Mouse (Mus musculus): Measurements from ENCODE around the gene F930015N05Rik. TPM values are rescaled to one million over a fixed set of nuclear protein-coding genes. Genes with fewer than 3 reads are reported as not detected.

Gene F930015N05Rik
- polyA plus RNA-seq, 1 experiment from 2014 or later, result 1.8 TPM

DNA sequence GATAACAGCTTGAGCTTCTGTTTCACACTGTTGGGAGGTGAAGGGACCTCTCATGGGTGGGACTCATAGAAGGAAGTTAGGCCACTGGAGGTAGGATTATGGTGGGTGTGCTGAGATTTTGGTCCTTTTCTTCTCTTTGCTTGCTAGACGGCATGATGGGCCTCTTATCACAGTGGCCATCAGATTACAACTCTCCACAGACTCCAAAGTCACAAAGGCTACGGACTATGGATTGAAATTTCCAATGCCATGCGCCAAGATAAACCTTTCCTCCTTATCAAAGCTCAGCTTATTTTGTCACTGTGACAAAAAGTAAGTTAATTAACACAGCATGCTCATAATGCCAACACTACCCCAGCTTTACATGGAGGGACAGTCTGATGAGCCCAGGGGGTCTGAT, 38.8 kb downstream of the F930015N05Rik start:
- no peak overlapping the region for H3K4me3 ChIP-seq (ENCODE audit: low read depth, low read length)
- H3K4me1 ChIP-seq (ENCODE audit: control insufficient read depth, insufficient read depth, low read length), result peaks cover 6% of the 10 kb centered on the region
- no peak for ATAC-seq (ENCODE audit: insufficient read depth, low FRiP score, low TSS enrichment)
- no peaks in the 10 kb centered on the region for H3K9me3 ChIP-seq (ENCODE audit: control insufficient read depth, low read length)
- DNase-seq (ENCODE audit: low spot score), result no peak
- H3K36me3 ChIP-seq (ENCODE audit: control insufficient read depth, insufficient read depth, low read length), result no peaks in the 10 kb centered on the region
- 89% methylated on average over 3 of the region's 3 CpGs for WGBS
- H3K27me3 ChIP-seq (ENCODE audit: control insufficient read depth, insufficient read depth, low read length), result no peaks in the 10 kb centered on the region
- H3K9ac ChIP-seq (ENCODE audit: low read length), result no peak overlapping the region
- H3K4me2 ChIP-seq (ENCODE audit: low read depth), result no peak overlapping the region
- no peak overlapping the region for H3K27ac ChIP-seq (ENCODE audit: low read depth, low read length)

DNA sequence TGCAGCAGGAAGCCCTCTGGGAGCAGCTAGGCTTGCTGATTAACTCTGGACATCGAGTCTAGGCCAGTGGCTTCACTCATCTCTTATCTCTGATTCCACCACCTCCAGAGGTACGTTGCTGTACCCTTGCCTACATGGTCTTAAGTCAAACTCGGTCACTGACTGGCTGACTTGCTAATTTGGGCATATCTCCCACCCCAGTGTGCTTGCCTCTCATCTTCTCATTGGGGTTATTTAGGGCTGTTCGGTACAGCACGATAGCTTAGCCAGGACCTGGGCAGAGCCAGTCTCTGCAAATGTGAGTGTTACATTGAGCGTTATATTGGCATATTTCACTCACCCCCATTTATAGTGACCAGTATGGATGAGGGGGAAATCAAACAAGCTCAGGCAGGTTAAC, 39.5 kb downstream of the F930015N05Rik start:
- Histone ChIP-seq H3K4me2 (ENCODE audit: low read depth) (no peak overlapping the region; the same call in 1 of the 2 replicates), H3K27ac (ENCODE audit: low read depth, low read length) (no peak overlapping the region), H3K36me3 (ENCODE audit: control insufficient read depth, insufficient read depth, low read length) (no peaks in the 10 kb centered on the region), H3K9ac (ENCODE audit: low read length) (no peak overlapping the region), H3K27me3 (ENCODE audit: control insufficient read depth, insufficient read depth, low read length) (no peaks in the 10 kb centered on the region), H3K4me3 (ENCODE audit: low read depth, low read length) (no peak overlapping the region), H3K9me3 (ENCODE audit: control insufficient read depth, low read length) (no peaks in the 10 kb centered on the region), H3K4me1 (ENCODE audit: control insufficient read depth, insufficient read depth, low read length) (peaks cover 6% of the 10 kb centered on the region)
- ATAC-seq (ENCODE audit: insufficient read depth, low FRiP score, low TSS enrichment) (0 out of 2 replicates have a peak, but pooled peaks have one; percentile 23), DNase-seq (ENCODE audit: low spot score) (no peak)
- WGBS, result 62% methylated on average over 6 of the region's 6 CpGs

DNA sequence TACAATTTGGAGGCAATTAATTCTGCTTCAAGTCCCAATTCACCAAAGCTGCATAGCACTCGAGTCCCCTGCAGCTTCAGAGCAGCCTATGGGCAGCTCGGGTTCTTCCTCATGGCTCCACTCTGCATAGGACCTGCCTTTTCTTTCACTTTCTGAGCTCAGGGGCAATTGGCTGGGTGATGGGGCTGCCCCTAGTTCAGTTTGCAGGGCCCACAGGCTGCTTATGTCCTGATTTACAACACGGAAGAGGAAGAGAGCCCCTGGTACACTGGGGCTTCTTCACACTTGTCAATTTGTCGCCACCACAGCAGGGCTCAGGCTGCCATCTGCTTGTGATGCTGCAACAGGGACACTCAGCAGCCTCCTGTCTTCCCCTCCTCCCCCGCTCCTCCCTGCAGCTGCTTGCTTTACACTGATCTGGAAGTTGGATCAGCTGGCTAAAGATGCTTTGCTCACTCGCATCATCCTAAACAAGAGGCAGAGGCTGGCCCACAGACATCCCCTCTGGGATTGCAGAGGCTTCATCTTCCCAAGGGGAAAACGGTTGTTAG, 40.0 kb downstream of the F930015N05Rik start:
- Histone ChIP-seq H3K4me1 (ENCODE audit: control insufficient read depth, insufficient read depth, low read length) (peaks cover 6% of the 10 kb centered on the region), H3K9me3 (ENCODE audit: control insufficient read depth, low read length) (no peaks in the 10 kb centered on the region), H3K27me3 (ENCODE audit: control insufficient read depth, insufficient read depth, low read length) (no peaks in the 10 kb centered on the region), H3K27ac (ENCODE audit: low read depth, low read length) (no peak overlapping the region), H3K4me2 (ENCODE audit: low read depth) (peak overlapping the region; percentile 13), H3K4me3 (ENCODE audit: low read depth, low read length) (no peak overlapping the region), H3K36me3 (ENCODE audit: control insufficient read depth, insufficient read depth, low read length) (no peaks in the 10 kb centered on the region), H3K9ac (ENCODE audit: low read length) (no peak overlapping the region)
- ATAC-seq (ENCODE audit: insufficient read depth, low FRiP score, low TSS enrichment), result peak; percentile 76
- 8% methylated on average over 7 of the region's 7 CpGs for WGBS
- peak; percentile 67 for DNase-seq (ENCODE audit: low spot score)

DNA sequence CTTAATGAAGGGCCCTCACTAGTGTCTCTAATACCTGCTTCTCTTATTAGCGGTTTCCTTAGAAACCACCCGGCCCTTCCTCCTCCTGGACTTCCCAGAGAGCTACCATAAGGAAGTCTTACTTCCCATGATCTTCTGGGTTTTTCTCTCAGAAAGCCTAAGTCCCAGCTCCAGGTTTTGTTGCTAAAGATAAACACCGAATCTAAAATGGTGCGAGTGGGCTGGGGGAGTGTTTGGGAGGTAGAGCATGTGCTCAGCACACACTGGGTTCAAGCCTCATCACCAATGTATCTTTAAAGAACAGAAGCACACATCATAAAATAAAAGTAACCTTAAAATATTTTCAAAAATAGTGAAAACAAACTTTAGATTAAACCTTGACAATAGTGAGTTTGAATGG, 50.1 kb downstream of the F930015N05Rik start:
- H3K9me3 ChIP-seq (ENCODE audit: control insufficient read depth, low read length), result no peaks in the 10 kb centered on the region
- H3K4me1 ChIP-seq (ENCODE audit: control insufficient read depth, insufficient read depth, low read length), result no peaks in the 10 kb centered on the region
- H3K27me3 ChIP-seq (ENCODE audit: control insufficient read depth, insufficient read depth, low read length), result no peaks in the 10 kb centered on the region
- H3K4me2 ChIP-seq (ENCODE audit: low read depth), result no peak overlapping the region
- H3K9ac ChIP-seq (ENCODE audit: low read length), result no peak overlapping the region
- ATAC-seq (ENCODE audit: insufficient read depth, low FRiP score, low TSS enrichment) (no peak), DNase-seq (ENCODE audit: low spot score) (no peak)
- WGBS, result 91% methylated on average over 4 of the region's 4 CpGs
- no peak overlapping the region for H3K27ac ChIP-seq (ENCODE audit: low read depth, low read length)
- no peaks in the 10 kb centered on the region for H3K36me3 ChIP-seq (ENCODE audit: control insufficient read depth, insufficient read depth, low read length)
- no peak overlapping the region for H3K4me3 ChIP-seq (ENCODE audit: low read depth, low read length)

Other genes with a start within 250 kb of the F930015N05Rik start
- 3.0 and 3.6 TPM in 2 replicates for gene Hs3st3a1, start 1.3 kb downstream of the F930015N05Rik start, polyA plus RNA-seq (2014; fragmentation: Nextera tagmentation; extraction: Ambion mirVana)

All from neural tube, embryonic 11.5 days (tissue).